ENCODE assay signal across 8 mouse cellular contexts in the genomic region with DNA sequence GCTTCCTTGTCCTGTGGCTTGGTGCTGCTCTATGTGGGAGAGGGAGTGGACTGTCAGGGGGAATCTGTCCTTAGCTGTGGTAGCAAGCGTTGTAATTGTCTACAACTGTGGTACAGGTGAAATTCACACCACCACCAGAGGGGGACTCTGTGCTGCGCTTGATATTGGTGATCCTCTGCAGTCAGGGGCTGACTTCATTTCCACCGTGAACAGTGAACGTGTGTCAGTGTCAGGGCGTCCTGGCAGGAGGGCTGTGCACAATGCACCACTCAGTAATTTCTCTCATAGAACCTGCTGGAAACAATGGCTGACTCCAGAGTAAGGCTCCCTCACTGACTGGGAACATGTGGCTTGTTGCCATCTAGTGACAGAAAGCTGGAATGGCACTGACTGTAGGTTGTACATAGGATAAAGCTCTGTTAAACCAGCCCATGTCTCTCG.
DNase-seq lines count a peak whose midpoint lies in the region; ATAC-seq lines count a peak whose summit lies in the region.

No protein-coding gene starts in this region.

- no peaks in the 10 kb centered on the region for H3K36me3 ChIP-seq in limb, embryonic 13.5 days
- no peaks in the 10 kb centered on the region for H3K36me3 ChIP-seq in midbrain, embryonic 16.5 days (ENCODE audit: control insufficient read depth, insufficient read depth, low read length)

- H3K9ac ChIP-seq in limb, embryonic 13.5 days = no peak overlapping the region
- no peak overlapping the region for H3K9ac ChIP-seq in midbrain, embryonic 16.5 days (ENCODE audit: low read depth, low read length)

- H3K4me1 ChIP-seq in limb, embryonic 13.5 days = no peaks in the 10 kb centered on the region
- H3K4me1 ChIP-seq in midbrain, embryonic 16.5 days (ENCODE audit: control insufficient read depth, insufficient read depth, low read length) = no peaks in the 10 kb centered on the region

- no peak overlapping the region for H3K4me3 ChIP-seq in limb, embryonic 13.5 days
- H3K4me3 ChIP-seq in midbrain, embryonic 16.5 days (ENCODE audit: low read depth, low read length) = no peak overlapping the region

- H3K9me3 ChIP-seq in limb, embryonic 13.5 days = no peaks in the 10 kb centered on the region
- no peaks in the 10 kb centered on the region for H3K9me3 ChIP-seq in midbrain, embryonic 16.5 days (replicated peaks; ENCODE audit: control insufficient read depth, low read length, poor library complexity, severe bottlenecking)

- H3K27me3 ChIP-seq in limb, embryonic 13.5 days = no peaks in the 10 kb centered on the region
- H3K27me3 ChIP-seq in midbrain, embryonic 16.5 days (ENCODE audit: control insufficient read depth, insufficient read depth, low read depth, low read length) = no peaks in the 10 kb centered on the region

- ATAC-seq in limb, embryonic 13.5 days (ENCODE audit: low FRiP score, low read depth) = peak; percentile 72
- peak; percentile 95 for ATAC-seq in midbrain, embryonic 16.5 days

- WGBS in limb, embryonic 13.5 days = 24% methylated on average over 6 of the region's 6 CpGs
- WGBS in midbrain, embryonic 16.5 days = 25% methylated on average over 6 of the region's 6 CpGs

- H3K27ac ChIP-seq in limb, embryonic 13.5 days = no peak overlapping the region
- no peak overlapping the region for H3K27ac ChIP-seq in midbrain, embryonic 16.5 days (ENCODE audit: low read length)

- no peak overlapping the region for H3K4me2 ChIP-seq in limb, embryonic 13.5 days (replicated peaks)
- H3K4me2 ChIP-seq in midbrain, embryonic 16.5 days (ENCODE audit: low read length) = no peak overlapping the region

- peak; percentile 23 for DNase-seq in ovary, postnatal 14 days (ENCODE audit: low spot score)
- DNase-seq in ovary, postnatal 10 days (ENCODE audit: low spot score) = no peak
- peak; percentile 81 to 85 for DNase-seq in cerebellum, postnatal 10 days
- DNase-seq in frontal cortex, postnatal 36 days (ENCODE audit: low spot score in 2 of 2) = peak; percentile 37 to 75
- DNase-seq in kidney, adult 9 months = peak; percentile 56
- peak; percentile 25 for DNase-seq in thymus, postnatal 4 days
